Mouse (Mus musculus) E14TG2a.4 (cell line): ENCODE measurements around the gene Gm10190.

Source experiments
- CTCF ChIP-seq: conservative IDR thresholded peaks from 2 replicates; pipeline ENCODE4 v1.5.1; 2014; ENCODE audit warnings: low read length
- POU5F1 ChIP-seq: IDR thresholded peaks from 2 replicates; pipeline ENCODE4 v1.6.1; 2014; ENCODE audit warnings: low read length, borderline replicate concordance

DNA sequence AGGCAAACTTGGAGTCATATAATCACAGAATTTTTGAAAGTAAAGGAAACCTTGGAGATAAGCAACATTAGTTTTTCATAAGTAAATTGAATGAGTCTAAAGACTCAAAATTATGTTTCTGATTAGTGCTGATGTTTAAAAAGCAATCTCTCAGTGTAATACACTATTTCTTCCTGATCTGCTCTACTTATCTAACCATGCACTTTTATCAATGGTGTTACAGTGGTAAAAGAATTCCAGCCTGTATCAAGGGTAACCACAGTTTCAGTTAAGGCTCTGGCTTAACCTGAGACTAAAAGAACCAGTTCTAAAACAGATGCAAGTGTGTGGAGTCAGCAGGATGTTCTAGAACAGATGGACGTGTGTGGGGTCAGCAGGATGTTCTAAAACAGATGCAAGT lies 47.7 kb upstream of the Gm10190 start:
- TF ChIP-seq CTCF (no peak), POU5F1 (no peak)
